ENCODE assay signal across 8 mouse cellular contexts in the genomic region with DNA sequence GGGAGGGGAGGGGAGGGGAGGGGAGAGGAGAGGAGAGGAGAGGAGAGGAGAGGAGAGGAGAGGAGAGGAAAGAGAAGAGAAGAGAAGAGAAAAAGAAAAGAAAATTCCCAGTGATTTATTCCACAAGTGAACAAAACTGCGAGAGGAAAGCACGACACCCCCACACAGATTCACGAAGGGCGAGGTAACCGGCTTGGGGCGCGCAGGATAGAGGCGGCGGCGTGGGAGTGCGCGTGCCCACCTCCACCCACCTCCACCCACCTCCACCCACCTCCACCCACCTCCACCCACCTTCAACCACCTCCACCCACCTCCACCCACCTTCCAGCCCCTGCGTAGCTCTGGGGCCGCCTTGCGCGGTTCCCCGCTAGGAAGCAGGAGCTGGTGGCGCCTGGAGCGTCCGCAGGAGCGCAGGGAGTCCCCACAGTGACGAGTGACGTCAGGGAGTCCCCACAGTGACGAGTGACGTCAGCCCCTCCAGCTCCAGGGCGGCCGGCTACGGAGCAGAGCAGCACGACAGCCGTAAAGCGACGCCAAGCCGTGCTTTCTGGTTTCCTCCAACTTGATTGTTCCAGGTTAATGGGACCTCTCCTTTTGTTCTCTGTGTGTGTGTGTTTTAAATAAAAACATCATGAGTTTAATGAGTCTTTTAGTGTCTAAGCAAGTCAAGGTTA. TPM values are rescaled to one million over a fixed set of nuclear protein-coding genes. Genes with fewer than 3 reads are reported as not detected.
DNase-seq lines count a peak whose midpoint lies in the region; ATAC-seq lines count a peak whose summit lies in the region.

No protein-coding gene starts in this region.

- no peaks in the 10 kb centered on the region for H3K27me3 ChIP-seq in embryonic facial prominence, embryonic 10.5 days (replicated peaks; ENCODE audit: low read depth, poor library complexity, severe bottlenecking)
- H3K27me3 ChIP-seq in intestine, embryonic 15.5 days (replicated peaks): no peaks in the 10 kb centered on the region; the same call in 1 of the 2 replicates

- H3K4me1 ChIP-seq in embryonic facial prominence, embryonic 10.5 days: no peaks in the 10 kb centered on the region
- no peaks in the 10 kb centered on the region for H3K4me1 ChIP-seq in intestine, embryonic 15.5 days (replicated peaks)

- no peaks in the 10 kb centered on the region for H3K9me3 ChIP-seq in embryonic facial prominence, embryonic 10.5 days
- no peaks in the 10 kb centered on the region for H3K9me3 ChIP-seq in intestine, embryonic 15.5 days

- no peaks in the 10 kb centered on the region for H3K36me3 ChIP-seq in embryonic facial prominence, embryonic 10.5 days (replicated peaks)
- H3K36me3 ChIP-seq in intestine, embryonic 15.5 days: no peaks in the 10 kb centered on the region

- ATAC-seq in intestine, embryonic 15.5 days: peak; percentile 98
- peak; percentile 100 for ATAC-seq in megakaryocyte-erythroid progenitor cell, adult 5-6 weeks (replicated peaks; ENCODE audit: low FRiP score, low TSS enrichment, poor library complexity, severe bottlenecking)

- H3K4me3 ChIP-seq in embryonic facial prominence, embryonic 10.5 days: peak overlapping the region; percentile 61
- H3K4me3 ChIP-seq in intestine, embryonic 15.5 days (replicated peaks): peak overlapping the region; percentile 48

- H3K27ac ChIP-seq in embryonic facial prominence, embryonic 10.5 days (replicated peaks): peak overlapping the region; percentile 68
- H3K27ac ChIP-seq in intestine, embryonic 15.5 days: no peak overlapping the region

- DNase-seq in adrenal gland, postnatal 36 days: peak; percentile 88 to 90
- peak; percentile 93 for DNase-seq in embryonic facial prominence, embryonic 10.5 days (ENCODE audit: low spot score)
- peak; percentile 40 to 84 for DNase-seq in gastrocnemius, postnatal 4 days (ENCODE audit: low spot score in 2 of 2)
- peak; percentile 88 to 89 for DNase-seq in left cerebral cortex, postnatal 14 days (ENCODE audit: low spot score in 2 of 2)
- DNase-seq in right cerebral cortex, postnatal 14 days: peak; percentile 93
- DNase-seq in urinary bladder, postnatal 36 days (ENCODE audit: low spot score in 2 of 2): peak; percentile 56 to 83

- 8% methylated on average over 33 of the region's 33 CpGs for WGBS in embryonic facial prominence, embryonic 10.5 days
- 9% methylated on average over 33 of the region's 33 CpGs for WGBS in intestine, embryonic 15.5 days

- intact Hi-C loops in left cerebral cortex, postnatal 14 days (cut with DNase I): no loop called here

- 0 out of 2 replicates have a peak overlapping the region, but pooled peaks have one; percentile 10 for H3K9ac ChIP-seq in intestine, embryonic 15.5 days

- peak overlapping the region; percentile 69 for H3K4me2 ChIP-seq in intestine, embryonic 15.5 days (replicated peaks)

RNA-seq across cellular contexts. Expression of a gene that starts 8.0 kb away (rescaled TPM):
- under 1 TPM; 0.17 to 0.56 TPM for total RNA-seq in adrenal gland, postnatal 36 days (2021)
- polyA plus RNA-seq in embryonic facial prominence, embryonic 10.5 days (2016; fragmentation: Nextera tagmentation; extraction: Ambion mirVana): 0.10 TPM in 1 of 2 replicates, not detected in the other
- total RNA-seq in gastrocnemius, postnatal 4 days (2021): under 1 TPM; 0.10 to 0.31 TPM
- polyA plus RNA-seq in intestine, embryonic 15.5 days (2015; fragmentation: Nextera tagmentation; extraction: Ambion mirVana): 0.26 and 0.27 TPM in 2 replicates
- 1 to 10 TPM in 1 of 2 experiments, under 1 TPM in 1; 0.90 to 1.3 TPM for total RNA-seq in left cerebral cortex, postnatal 14 days (2021)
- 0.69 TPM in 1 of 2 replicates, not detected in the other for total RNA-seq in megakaryocyte-erythroid progenitor cell, adult 5-6 weeks (2014; fragmentation: Nextera tagmentation)
- total RNA-seq in megakaryocyte-erythroid progenitor cell, adult 5-6 weeks (2017): 0.14 and 0.72 TPM in 2 replicates

RNA-seq across cellular contexts. Expression of a gene that starts 58.6 kb away (rescaled TPM):
- total RNA-seq in adrenal gland, postnatal 36 days (2021): 100 to 1,000 TPM; 300 to 363 TPM
- polyA plus RNA-seq in embryonic facial prominence, embryonic 10.5 days (2016; fragmentation: Nextera tagmentation; extraction: Ambion mirVana): 245 and 273 TPM in 2 replicates
- 10 to 100 TPM; 80.8 to 92.4 TPM for total RNA-seq in gastrocnemius, postnatal 4 days (2021)
- 235 and 254 TPM in 2 replicates for polyA plus RNA-seq in intestine, embryonic 15.5 days (2015; fragmentation: Nextera tagmentation; extraction: Ambion mirVana)
- total RNA-seq in left cerebral cortex, postnatal 14 days (2021): 100 to 1,000 TPM; 445 to 454 TPM
- total RNA-seq in megakaryocyte-erythroid progenitor cell, adult 5-6 weeks (2014; fragmentation: Nextera tagmentation): 13.1 and 15.6 TPM in 2 replicates
- 25.0 and 38.1 TPM in 2 replicates for total RNA-seq in megakaryocyte-erythroid progenitor cell, adult 5-6 weeks (2017)
